Mouse (Mus musculus) inflammation-experienced regulatory T-cells (primary cell): ENCODE results near the gene 9030612E09Rik. TPM values are rescaled to one million over a fixed set of nuclear protein-coding genes. Genes with fewer than 3 reads are reported as not detected.

Experiments used
- polyA plus RNA-seq, 2 experiments: library from polyadenylated mRNA; unstranded; fragments of 100-300 nt; shearing (Covaris generic); gene quantifications; one replicate each; pipeline ENCODE4 v1.2.1; 2017

Gene 9030612E09Rik
- polyA plus RNA-seq, result 1 to 10 TPM in 1 of 2 experiments, not detected in 1; 1.4 TPM

DNA sequence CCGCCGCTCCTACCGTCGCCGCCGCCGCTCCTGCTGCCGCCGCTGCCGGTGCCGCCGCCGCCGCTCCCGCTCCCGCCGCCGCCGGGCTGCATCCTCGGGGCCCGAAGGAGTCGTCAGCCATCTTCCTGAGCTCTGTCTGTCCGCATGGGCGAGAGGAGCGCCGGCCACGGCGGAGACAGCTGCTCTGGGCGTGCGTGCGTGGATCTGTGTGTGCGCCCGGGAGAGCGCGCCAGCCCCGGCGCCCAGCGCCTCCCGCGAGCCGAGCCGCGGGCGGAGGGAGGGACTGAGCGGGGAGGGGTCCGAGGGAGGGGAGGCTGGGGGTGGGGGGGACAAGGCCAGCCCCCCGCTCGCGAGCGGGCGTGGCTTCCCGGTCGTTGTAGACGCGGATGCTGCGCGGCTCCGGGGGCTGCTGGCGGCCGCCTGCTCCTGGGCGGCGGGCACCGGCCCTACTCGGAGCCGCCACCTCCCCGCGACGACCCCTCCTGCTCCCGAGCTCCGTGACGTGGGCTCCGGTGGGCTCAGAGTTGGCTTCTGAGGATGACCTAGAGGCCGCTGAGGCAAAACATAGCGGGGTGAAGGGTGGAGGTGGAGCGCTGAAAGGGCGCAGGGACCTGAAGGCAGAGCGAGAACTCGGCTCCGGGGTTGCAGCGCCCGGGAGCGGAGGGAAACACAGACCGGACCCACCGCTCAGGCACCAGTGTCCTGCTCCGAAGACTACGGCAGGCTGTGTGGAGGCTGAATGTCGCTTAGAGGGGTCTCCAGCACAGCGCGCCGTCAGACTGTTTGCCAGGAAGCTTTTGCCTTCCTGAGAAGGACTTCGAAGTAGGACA is at the start of gene 9030612E09Rik, which contains the start of gene Sobp:
Gene 9030612E09Rik, plus strand, starts transcription at position 379 of the 830 bp plus-strand sequence.
Gene Sobp, minus strand, starts transcription at position 205 of the 830 bp plus-strand sequence.

DNA sequence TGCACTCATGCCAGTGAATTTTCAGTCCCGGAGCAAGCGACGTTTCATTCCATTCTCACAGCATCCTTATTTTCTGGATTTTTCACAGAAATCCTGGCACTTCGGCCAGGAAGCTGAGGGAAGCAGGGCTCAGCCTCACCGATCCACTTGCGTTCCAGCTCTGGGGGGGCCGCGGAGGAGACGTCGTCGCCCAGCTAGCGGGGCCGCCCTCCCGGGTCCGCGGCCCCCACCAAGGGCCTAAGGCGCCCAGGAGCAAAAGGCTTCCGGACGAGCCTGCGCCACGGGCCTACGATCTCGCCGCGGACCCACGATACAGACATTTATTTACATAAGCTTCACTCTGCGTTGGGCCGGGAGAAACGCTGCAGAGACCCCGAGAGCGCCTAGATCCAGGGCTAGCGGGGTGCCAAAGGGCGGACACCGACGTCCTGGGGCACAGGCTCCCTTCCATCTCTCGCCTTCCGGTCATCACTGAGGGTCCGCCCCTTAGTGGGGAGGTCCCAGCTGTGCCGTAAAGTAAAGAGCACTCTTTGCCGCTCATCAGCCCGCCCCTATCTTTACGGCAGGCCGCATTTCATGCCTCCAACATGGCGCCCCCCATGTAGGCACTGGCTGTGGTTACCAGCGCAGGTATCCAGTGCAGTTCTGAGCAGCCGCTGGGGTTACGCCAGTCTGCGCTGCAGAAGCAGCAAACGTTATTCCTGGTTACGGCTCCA is 46.6 kb downstream of the 9030612E09Rik start, which contains the start of gene Pdss2:
Gene Pdss2, plus strand, starts transcription at position 577 of the 716 bp plus-strand sequence.

Other genes starting within 250 kb of the 9030612E09Rik start
- gene Sobp, start 174 bp upstream of the 9030612E09Rik start, polyA plus RNA-seq, result 1 to 10 TPM in 1 of 2 experiments, under 1 TPM in 1; 0.12 to 1.2 TPM
- gene Pdss2, start 46.8 kb downstream of the 9030612E09Rik start, polyA plus RNA-seq, result 10 to 100 TPM in 1 of 2 experiments, 1 to 10 TPM in 1; 8.9 to 10.5 TPM